Mouse (Mus musculus): ENCODE results near the gene Mif4gd. TPM values are rescaled to one million over a fixed set of nuclear protein-coding genes. Genes with fewer than 3 reads are reported as not detected.

Mif4gd gene
- total and polyA plus RNA-seq, 2 experiments = 35.5 to 108 TPM

GRCm38 (mm10) chr11:115642705-115643104, 29.9 kb upstream of the Mif4gd start:
- no peak overlapping the region for H3K9ac ChIP-seq (ENCODE audit: low read depth, low read length)
- no peak for DNase-seq (ENCODE audit: extremely low read depth, low read depth, low spot score)
- no peaks in the 10 kb centered on the region for H3K79me2 ChIP-seq (ENCODE audit: control insufficient read depth, insufficient read depth, low read length)
- H3K36me3 ChIP-seq (ENCODE audit: control insufficient read depth, insufficient read depth, low read length) = peaks cover 2% of the 10 kb centered on the region; the same call in 1 of the 2 replicates
- no peaks in the 10 kb centered on the region for H3K4me1 ChIP-seq (ENCODE audit: control insufficient read depth, insufficient read depth, low read length)
- WGBS = 87% methylated on average over 2 of the region's 2 CpGs
- H3K27ac ChIP-seq (replicated peaks; ENCODE audit: insufficient read depth, low read depth, low read length) = no peak overlapping the region
- TF ChIP-seq POLR2A (IDR thresholded peaks at IDR 0.05; ENCODE audit: extremely low read depth, insufficient read depth, low read length) = no peak
- no peak for TF ChIP-seq CTCF (IDR thresholded peaks at IDR 0.05; ENCODE audit: low read depth, low read length)
- no peaks in the 10 kb centered on the region for H3K27me3 ChIP-seq (ENCODE audit: control insufficient read depth, insufficient read depth, low read length)
- H3K4me3 ChIP-seq (ENCODE audit: insufficient read depth, low read depth, low read length) = no peak overlapping the region

GRCm38 (mm10) chr11:115641664-115642036, 28.9 kb upstream of the Mif4gd start:
- H3K27ac ChIP-seq (replicated peaks; ENCODE audit: insufficient read depth, low read depth, low read length) = no peak overlapping the region
- H3K79me2 ChIP-seq (ENCODE audit: control insufficient read depth, insufficient read depth, low read length) = no peaks in the 10 kb centered on the region
- H3K9ac ChIP-seq (ENCODE audit: low read depth, low read length) = no peak overlapping the region
- no peaks in the 10 kb centered on the region for H3K27me3 ChIP-seq (ENCODE audit: control insufficient read depth, insufficient read depth, low read length)
- TF ChIP-seq POLR2A (IDR thresholded peaks at IDR 0.05; ENCODE audit: extremely low read depth, insufficient read depth, low read length) (no peak), CTCF (IDR thresholded peaks at IDR 0.05; ENCODE audit: low read depth, low read length) (no peak)
- 88% methylated on average over 4 of the region's 4 CpGs for WGBS
- no peak for DNase-seq (ENCODE audit: extremely low read depth, low read depth, low spot score)
- no peaks in the 10 kb centered on the region for H3K4me1 ChIP-seq (ENCODE audit: control insufficient read depth, insufficient read depth, low read length)
- H3K36me3 ChIP-seq (ENCODE audit: control insufficient read depth, insufficient read depth, low read length) = peaks cover 2% of the 10 kb centered on the region; the same call in 1 of the 2 replicates
- H3K4me3 ChIP-seq (ENCODE audit: insufficient read depth, low read depth, low read length) = no peak overlapping the region

GRCm38 (mm10) chr11:115640978-115641663, 28.4 kb upstream of the Mif4gd start:
- H3K27me3 ChIP-seq (ENCODE audit: control insufficient read depth, insufficient read depth, low read length) = no peaks in the 10 kb centered on the region
- no peaks in the 10 kb centered on the region for H3K4me1 ChIP-seq (ENCODE audit: control insufficient read depth, insufficient read depth, low read length)
- H3K36me3 ChIP-seq (ENCODE audit: control insufficient read depth, insufficient read depth, low read length) = peaks cover 2% of the 10 kb centered on the region; the same call in 1 of the 2 replicates
- WGBS = 62% methylated on average over 14 of the region's 14 CpGs
- no peak for TF ChIP-seq CTCF (IDR thresholded peaks at IDR 0.05; ENCODE audit: low read depth, low read length)
- TF ChIP-seq POLR2A (IDR thresholded peaks at IDR 0.05; ENCODE audit: extremely low read depth, insufficient read depth, low read length) = no peak
- H3K79me2 ChIP-seq (ENCODE audit: control insufficient read depth, insufficient read depth, low read length) = no peaks in the 10 kb centered on the region
- H3K4me3 ChIP-seq (ENCODE audit: insufficient read depth, low read depth, low read length) = no peak overlapping the region
- DNase-seq (ENCODE audit: extremely low read depth, low read depth, low spot score) = no peak
- H3K9ac ChIP-seq (ENCODE audit: low read depth, low read length) = no peak overlapping the region
- H3K27ac ChIP-seq (replicated peaks; ENCODE audit: insufficient read depth, low read depth, low read length) = no peak overlapping the region

- H3K4me3 ChIP-seq (ENCODE audit: insufficient read depth, low read depth, low read length) = no peak overlapping the region
- no peaks in the 10 kb centered on the region for H3K79me2 ChIP-seq (ENCODE audit: control insufficient read depth, insufficient read depth, low read length)
- no peak overlapping the region for H3K27ac ChIP-seq (replicated peaks; ENCODE audit: insufficient read depth, low read depth, low read length)
- no peaks in the 10 kb centered on the region for H3K27me3 ChIP-seq (ENCODE audit: control insufficient read depth, insufficient read depth, low read length)
- no peaks in the 10 kb centered on the region; the same call in 1 of the 2 replicates for H3K36me3 ChIP-seq (ENCODE audit: control insufficient read depth, insufficient read depth, low read length)
- no peak for DNase-seq (ENCODE audit: extremely low read depth, low read depth, low spot score)
- no peak overlapping the region for H3K9ac ChIP-seq (ENCODE audit: low read depth, low read length)
- 90% methylated on average over 3 of the region's 4 CpGs for WGBS
- TF ChIP-seq POLR2A (IDR thresholded peaks at IDR 0.05; ENCODE audit: extremely low read depth, insufficient read depth, low read length) (no peak), CTCF (IDR thresholded peaks at IDR 0.05; ENCODE audit: low read depth, low read length) (no peak)
- H3K4me1 ChIP-seq (ENCODE audit: control insufficient read depth, insufficient read depth, low read length) = no peaks in the 10 kb centered on the region
Observed at GRCm38 (mm10) chr11:115640311-115640828, 27.6 kb upstream of the Mif4gd start.

- no peaks in the 10 kb centered on the region for H3K27me3 ChIP-seq (ENCODE audit: control insufficient read depth, insufficient read depth, low read length)
- no peaks in the 10 kb centered on the region; the same call in 1 of the 2 replicates for H3K36me3 ChIP-seq (ENCODE audit: control insufficient read depth, insufficient read depth, low read length)
- 87% methylated on average over 4 of the region's 4 CpGs for WGBS
- DNase-seq (ENCODE audit: extremely low read depth, low read depth, low spot score) = no peak
- no peaks in the 10 kb centered on the region for H3K4me1 ChIP-seq (ENCODE audit: control insufficient read depth, insufficient read depth, low read length)
- H3K79me2 ChIP-seq (ENCODE audit: control insufficient read depth, insufficient read depth, low read length) = no peaks in the 10 kb centered on the region
- TF ChIP-seq POLR2A (IDR thresholded peaks at IDR 0.05; ENCODE audit: extremely low read depth, insufficient read depth, low read length) = no peak
- no peak for TF ChIP-seq CTCF (IDR thresholded peaks at IDR 0.05; ENCODE audit: low read depth, low read length)
- no peak overlapping the region for H3K4me3 ChIP-seq (ENCODE audit: insufficient read depth, low read depth, low read length)
- H3K9ac ChIP-seq (ENCODE audit: low read depth, low read length) = no peak overlapping the region
- H3K27ac ChIP-seq (replicated peaks; ENCODE audit: insufficient read depth, low read depth, low read length) = no peak overlapping the region
Observed at GRCm38 (mm10) chr11:115639540-115639939, 26.8 kb upstream of the Mif4gd start.
